Mouse (Mus musculus): Measurements from ENCODE around the gene Tmem129. TPM values are rescaled to one million over a fixed set of nuclear protein-coding genes. Genes with fewer than 3 reads are reported as not detected.

Tmem129 gene
- polyA plus RNA-seq, 1 experiment: 14.4 TPM

DNA sequence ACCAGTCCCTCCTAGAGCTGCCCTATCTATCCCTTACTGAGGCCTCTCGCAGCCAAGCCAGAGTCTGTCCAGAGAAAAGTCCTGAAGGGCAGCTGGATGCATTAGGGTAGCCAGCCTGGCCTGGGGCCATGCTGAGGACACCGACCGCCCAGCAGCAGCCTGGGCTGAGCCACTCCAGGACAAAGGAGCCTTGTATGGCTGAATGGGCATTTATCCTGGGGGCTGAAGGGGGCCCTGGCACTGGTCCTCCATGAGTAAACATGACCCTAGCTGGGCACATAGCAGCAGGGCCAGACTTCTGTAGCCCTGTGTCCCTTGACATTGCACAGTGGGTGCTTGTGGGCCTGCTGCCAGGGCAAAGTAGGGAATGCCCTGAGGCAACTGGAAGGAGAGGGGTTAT lies 16.2 kb upstream of the Tmem129 start:
- Histone ChIP-seq H3K4me3 (ENCODE audit: insufficient read depth, low read length) (no peak overlapping the region), H3K4me1 (ENCODE audit: control insufficient read depth, insufficient read depth, low read length) (no peaks in the 10 kb centered on the region), H3K27ac (ENCODE audit: insufficient read depth, low read depth, low read length) (no peak overlapping the region)
- no peak for TF ChIP-seq POLR2A (IDR thresholded peaks at IDR 0.05; ENCODE audit: borderline replicate concordance, low read depth, low read length)

DNA sequence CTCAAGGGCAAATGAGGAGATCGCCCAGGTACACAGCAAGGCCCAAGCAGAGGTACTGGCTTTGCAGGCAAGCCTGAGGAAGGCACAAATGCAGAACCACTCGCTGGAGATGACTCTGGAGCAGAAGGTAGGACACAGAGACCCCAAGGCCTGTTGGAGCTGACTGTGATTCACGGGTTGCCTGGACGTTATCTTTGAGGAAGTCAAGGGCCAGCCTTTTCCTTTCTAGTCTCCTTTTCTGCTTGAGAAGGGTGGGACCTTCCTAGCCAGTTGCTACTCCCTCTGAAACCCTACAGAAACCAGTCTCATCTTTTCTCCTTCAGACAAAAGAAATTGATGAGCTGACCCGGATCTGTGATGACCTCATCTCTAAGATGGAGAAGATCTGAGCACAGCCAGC lies 13.4 kb upstream of the Tmem129 start:
- no peak overlapping the region for H3K27ac ChIP-seq (ENCODE audit: insufficient read depth, low read depth, low read length)
- TF ChIP-seq POLR2A (IDR thresholded peaks at IDR 0.05; ENCODE audit: borderline replicate concordance, low read depth, low read length) (no peak), CTCF (IDR thresholded peaks at IDR 0.05; ENCODE audit: low read depth, low read length) (no peak)
- H3K4me1 ChIP-seq (ENCODE audit: control insufficient read depth, insufficient read depth, low read length): no peaks in the 10 kb centered on the region
- H3K4me3 ChIP-seq (ENCODE audit: insufficient read depth, low read length): no peak overlapping the region

DNA sequence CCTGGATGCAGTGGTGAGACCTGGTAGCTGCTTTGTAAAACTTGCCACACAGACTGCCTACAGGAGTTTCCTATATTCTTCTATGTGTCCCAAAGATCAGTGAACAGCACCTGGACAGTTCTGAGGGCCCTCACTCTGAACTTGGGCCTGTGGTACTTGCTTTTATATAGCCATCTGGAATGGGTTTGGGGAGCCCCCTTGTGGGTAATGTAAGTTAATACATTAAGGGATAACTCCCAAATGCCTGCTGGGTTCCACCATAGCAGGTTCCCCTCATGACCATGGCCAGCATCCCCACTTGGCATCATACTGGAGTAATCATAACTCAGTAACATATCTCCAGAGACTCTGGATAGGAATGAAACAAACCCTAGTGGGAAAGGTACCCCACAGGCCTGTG lies 10.0 kb upstream of the Tmem129 start:
- no peak for TF ChIP-seq CTCF (IDR thresholded peaks at IDR 0.05; ENCODE audit: low read depth, low read length)
- Histone ChIP-seq H3K4me3 (ENCODE audit: insufficient read depth, low read length) (no peak overlapping the region), H3K27ac (ENCODE audit: insufficient read depth, low read depth, low read length) (no peak overlapping the region), H3K4me1 (ENCODE audit: control insufficient read depth, insufficient read depth, low read length) (no peaks in the 10 kb centered on the region)

DNA sequence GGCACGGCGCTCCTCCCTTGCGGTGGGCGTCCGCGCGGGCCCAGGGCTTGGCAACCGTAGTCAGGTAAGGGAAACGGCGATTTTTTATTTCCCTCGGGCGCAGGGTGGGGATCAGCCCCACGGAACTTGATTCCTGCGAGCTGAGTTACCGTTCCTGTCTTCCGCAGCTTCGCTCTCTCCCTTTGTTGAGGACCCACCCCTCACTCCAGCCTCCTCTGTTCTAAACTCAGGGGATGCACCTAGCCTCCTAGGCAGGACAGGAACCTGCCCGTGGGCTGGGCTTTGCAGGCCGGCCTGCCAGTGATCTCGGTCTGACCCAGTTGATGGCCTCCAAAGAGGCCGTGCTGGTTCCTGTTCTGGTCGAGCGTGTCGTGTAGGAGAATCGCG lies 441 bp upstream of the Tmem129 start:
- Histone ChIP-seq H3K4me1 (ENCODE audit: control insufficient read depth, insufficient read depth, low read length) (peaks cover 10% of the 10 kb centered on the region), H3K4me3 (ENCODE audit: insufficient read depth, low read length) (peak overlapping the region; percentile 73), H3K27ac (ENCODE audit: insufficient read depth, low read depth, low read length) (peak overlapping the region; percentile 43; the same call in 1 of the 2 replicates)
- TF ChIP-seq CTCF (IDR thresholded peaks at IDR 0.05; ENCODE audit: low read depth, low read length): no peak
- no peak for TF ChIP-seq POLR2A (IDR thresholded peaks at IDR 0.05; ENCODE audit: borderline replicate concordance, low read depth, low read length)

DNA sequence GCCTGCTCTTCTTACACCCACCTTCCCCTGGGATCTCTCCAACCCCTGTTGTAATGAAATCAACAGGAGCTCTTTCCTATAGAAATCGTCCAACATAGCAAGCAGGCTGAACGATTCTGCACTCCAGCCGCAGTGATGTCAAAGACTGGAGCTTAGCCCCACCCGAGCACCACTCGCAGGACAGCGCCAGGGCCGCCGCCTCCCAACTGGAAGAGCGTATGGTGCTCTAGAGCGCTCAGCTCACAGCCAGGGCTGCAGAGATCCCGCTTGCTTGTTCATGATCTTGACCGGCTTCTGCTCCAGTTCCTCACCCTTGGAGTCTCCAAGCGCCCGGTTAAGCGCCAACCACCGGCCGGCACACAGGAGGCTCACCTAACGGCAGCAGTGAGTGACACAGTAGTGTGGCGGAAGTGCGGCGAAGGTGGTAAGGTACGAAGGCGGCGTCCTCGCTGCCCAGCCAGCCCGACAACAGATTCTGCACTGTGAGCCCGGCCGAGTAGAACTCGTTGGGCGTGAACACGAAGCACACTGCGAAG lies 897 bp downstream of the Tmem129 start:
- Histone ChIP-seq H3K27ac (ENCODE audit: insufficient read depth, low read depth, low read length) (peak overlapping the region; percentile 68), H3K4me3 (ENCODE audit: insufficient read depth, low read length) (peak overlapping the region; percentile 97), H3K4me1 (ENCODE audit: control insufficient read depth, insufficient read depth, low read length) (peaks cover 14% of the 10 kb centered on the region)
- TF ChIP-seq CTCF (IDR thresholded peaks at IDR 0.05; ENCODE audit: low read depth, low read length) (no peak), POLR2A (IDR thresholded peaks at IDR 0.05; ENCODE audit: borderline replicate concordance, low read depth, low read length) (no peak)

DNA sequence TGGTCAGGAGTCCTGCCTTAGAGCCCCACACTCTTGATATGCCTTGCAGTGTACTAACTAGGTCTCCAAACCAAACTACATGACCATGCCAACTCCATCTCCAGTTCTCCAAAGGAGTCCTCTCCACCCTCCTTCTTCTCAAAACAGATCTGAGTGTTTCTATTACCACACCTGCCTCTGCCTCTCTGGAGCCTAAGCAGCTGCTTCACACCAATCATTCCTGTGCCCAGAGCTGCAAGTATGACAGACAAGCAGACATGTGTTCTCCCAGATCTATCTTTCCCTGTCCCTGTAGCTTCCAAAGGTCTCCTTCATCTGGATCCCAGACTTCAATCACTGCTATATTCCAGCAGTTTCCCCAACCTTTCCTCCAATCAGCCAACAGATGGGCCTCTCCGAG lies 1.5 kb downstream of the Tmem129 start:
- peak overlapping the region; percentile 68; the same call in 1 of the 2 replicates for H3K27ac ChIP-seq (ENCODE audit: insufficient read depth, low read depth, low read length)

DNA sequence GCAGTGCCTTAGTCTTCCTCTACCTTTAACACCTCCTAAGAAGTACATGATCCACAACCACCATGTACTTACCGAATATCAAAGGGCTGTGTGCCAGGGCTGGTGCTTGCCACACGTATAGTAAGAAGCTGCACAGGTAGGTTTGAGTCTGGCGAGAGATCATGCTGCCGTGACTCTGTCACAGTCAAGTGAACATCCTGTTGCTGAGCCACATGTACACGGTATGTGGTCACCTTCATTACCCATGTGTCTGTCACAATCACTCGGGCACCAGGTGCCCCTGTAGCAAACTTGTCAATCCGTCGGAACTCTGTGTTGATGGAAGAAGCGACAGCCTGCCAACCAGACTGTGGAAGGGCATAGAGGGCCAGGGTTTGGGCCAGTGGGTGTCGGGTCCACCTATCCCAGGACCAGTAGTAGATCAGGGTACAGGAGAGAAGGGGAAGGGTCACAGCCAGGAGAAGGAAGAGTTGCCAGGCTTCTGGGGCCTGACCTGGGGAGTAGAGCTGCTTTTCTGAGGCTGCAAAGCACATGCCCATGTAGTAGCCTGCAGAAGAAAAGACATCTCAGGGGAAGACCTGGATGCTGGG lies 2.9 kb downstream of the Tmem129 start:
- no peak for TF ChIP-seq CTCF (IDR thresholded peaks at IDR 0.05; ENCODE audit: low read depth, low read length)
- TF ChIP-seq POLR2A (IDR thresholded peaks at IDR 0.05; ENCODE audit: borderline replicate concordance, low read depth, low read length): no peak
- H3K4me3 ChIP-seq (ENCODE audit: insufficient read depth, low read length): no peak overlapping the region
- peaks cover 19% of the 10 kb centered on the region for H3K4me1 ChIP-seq (ENCODE audit: control insufficient read depth, insufficient read depth, low read length)
- H3K27ac ChIP-seq (ENCODE audit: insufficient read depth, low read depth, low read length): no peak overlapping the region

More for the DNA sequence above, 1.5 kb downstream of the Tmem129 start:
- TF ChIP-seq CTCF (IDR thresholded peaks at IDR 0.05; ENCODE audit: low read depth, low read length): no peak
- peaks cover 14% of the 10 kb centered on the region for H3K4me1 ChIP-seq (ENCODE audit: control insufficient read depth, insufficient read depth, low read length)
- H3K4me3 ChIP-seq (ENCODE audit: insufficient read depth, low read length): peak overlapping the region; percentile 97

DNA sequence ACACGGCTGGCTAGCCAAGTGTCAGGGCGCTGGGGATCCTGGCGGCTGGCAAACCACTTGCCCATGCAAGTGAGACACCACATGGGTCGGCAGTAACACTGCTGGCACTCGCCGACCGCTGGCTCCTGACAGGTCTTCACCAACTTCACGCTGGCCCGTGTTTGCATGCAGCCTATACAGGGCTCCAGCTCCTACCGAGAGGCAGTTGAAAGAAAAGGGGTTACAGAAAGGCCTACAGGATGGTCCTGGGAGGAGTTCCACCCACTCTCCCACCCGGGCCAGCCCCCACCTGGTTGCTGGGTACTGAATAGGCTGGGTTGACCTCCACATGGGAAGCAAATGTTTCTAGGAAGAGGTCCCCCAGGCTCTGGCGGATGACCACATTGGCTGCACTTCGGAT lies 3.8 kb downstream of the Tmem129 start:
- H3K4me1 ChIP-seq (ENCODE audit: control insufficient read depth, insufficient read depth, low read length): peaks cover 24% of the 10 kb centered on the region
- H3K4me3 ChIP-seq (ENCODE audit: insufficient read depth, low read length): no peak overlapping the region
- H3K27ac ChIP-seq (ENCODE audit: insufficient read depth, low read depth, low read length): no peak overlapping the region
- TF ChIP-seq POLR2A (IDR thresholded peaks at IDR 0.05; ENCODE audit: borderline replicate concordance, low read depth, low read length) (no peak), CTCF (IDR thresholded peaks at IDR 0.05; ENCODE audit: low read depth, low read length) (no peak)

DNA sequence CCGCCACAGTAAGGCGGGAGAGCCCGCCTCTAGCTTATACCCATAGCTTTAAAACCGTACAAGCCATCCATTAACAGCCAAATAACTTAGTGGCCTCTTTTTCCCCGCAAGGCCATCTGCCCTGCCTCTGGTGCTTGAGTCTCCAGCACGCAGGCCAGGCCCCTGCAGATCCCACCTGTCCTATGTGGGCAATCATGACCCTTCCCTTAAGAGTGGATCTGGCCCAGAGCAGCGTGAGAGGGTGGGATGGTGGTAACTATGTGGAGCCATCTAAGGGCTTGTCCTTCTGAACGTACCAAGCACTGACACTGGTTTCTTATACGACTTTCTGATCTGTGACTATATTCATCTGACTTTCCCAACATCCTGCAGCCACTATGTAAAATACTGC lies 5.4 kb downstream of the Tmem129 start:
- H3K4me3 ChIP-seq (ENCODE audit: insufficient read depth, low read length): peak overlapping the region; percentile 28; the same call in 1 of the 2 replicates
- H3K4me1 ChIP-seq (ENCODE audit: control insufficient read depth, insufficient read depth, low read length): peaks cover 24% of the 10 kb centered on the region
- H3K27ac ChIP-seq (ENCODE audit: insufficient read depth, low read depth, low read length): no peak overlapping the region
- TF ChIP-seq CTCF (IDR thresholded peaks at IDR 0.05; ENCODE audit: low read depth, low read length) (no peak), POLR2A (IDR thresholded peaks at IDR 0.05; ENCODE audit: borderline replicate concordance, low read depth, low read length) (no peak)

DNA sequence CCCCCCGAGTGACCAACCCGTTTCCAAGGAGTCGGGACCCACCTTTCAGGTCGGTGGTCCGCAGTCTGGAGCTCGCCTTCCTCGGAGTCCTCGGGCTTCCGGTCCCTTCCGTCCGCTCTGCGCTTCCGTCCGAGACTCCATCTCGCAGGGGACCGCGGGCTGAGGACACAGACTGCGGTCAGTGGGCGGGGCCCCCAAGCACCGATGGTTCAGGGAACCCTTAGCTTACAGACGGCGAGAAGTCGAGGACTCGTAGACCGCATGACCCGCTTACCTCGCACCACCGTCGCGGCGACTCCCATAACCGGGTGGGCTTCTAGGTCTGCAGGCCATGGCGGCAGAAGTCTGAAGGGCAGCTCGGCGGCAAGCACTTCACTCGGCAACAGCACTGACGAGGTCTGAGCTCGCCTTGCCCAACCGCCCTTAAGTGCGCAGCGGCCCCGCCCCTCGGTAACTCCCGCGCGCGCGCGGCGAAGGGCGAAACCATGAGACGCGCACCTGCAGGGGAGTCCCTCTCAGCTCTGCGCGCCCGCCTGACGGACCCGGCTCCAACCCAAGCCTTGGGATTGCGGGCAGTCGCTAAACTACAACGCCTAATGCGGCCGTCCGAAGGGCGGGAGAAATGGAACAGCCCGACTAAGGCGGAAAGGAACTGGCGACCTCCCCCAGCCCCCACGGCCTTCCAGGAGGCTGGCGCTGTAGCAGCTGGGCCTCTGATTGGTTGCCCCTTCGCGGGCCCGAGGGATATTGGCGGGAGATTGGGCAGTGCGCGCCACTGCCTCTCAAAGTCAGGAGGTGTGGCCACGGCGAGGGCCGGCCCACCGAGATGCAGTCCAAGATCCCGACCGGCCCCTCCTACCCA lies 6.1 kb downstream of the Tmem129 start, which contains the start of gene Slbp:
TSS of gene Slbp (minus strand) at position 654 of the 862 bp plus-strand sequence.
- Histone ChIP-seq H3K27ac (ENCODE audit: insufficient read depth, low read depth, low read length) (peak within 1 kb of the TSS; percentile 91), H3K4me3 (ENCODE audit: insufficient read depth, low read length) (peak within 1 kb of the TSS; percentile 79), H3K4me1 (ENCODE audit: control insufficient read depth, insufficient read depth, low read length) (peaks cover 24% of the 10 kb centered on the region)
- no peak for TF ChIP-seq CTCF (IDR thresholded peaks at IDR 0.05; ENCODE audit: low read depth, low read length)
- TF ChIP-seq POLR2A (IDR thresholded peaks at IDR 0.05; ENCODE audit: borderline replicate concordance, low read depth, low read length): no peak
